Mouse (Mus musculus): ENCODE measurements around the gene Olfr611. TPM values are rescaled to one million over a fixed set of nuclear protein-coding genes. Genes with fewer than 3 reads are reported as not detected.

Gene Olfr611
- not detected in 2 replicates for polyA plus RNA-seq (2012; rRNA removed)

DNA sequence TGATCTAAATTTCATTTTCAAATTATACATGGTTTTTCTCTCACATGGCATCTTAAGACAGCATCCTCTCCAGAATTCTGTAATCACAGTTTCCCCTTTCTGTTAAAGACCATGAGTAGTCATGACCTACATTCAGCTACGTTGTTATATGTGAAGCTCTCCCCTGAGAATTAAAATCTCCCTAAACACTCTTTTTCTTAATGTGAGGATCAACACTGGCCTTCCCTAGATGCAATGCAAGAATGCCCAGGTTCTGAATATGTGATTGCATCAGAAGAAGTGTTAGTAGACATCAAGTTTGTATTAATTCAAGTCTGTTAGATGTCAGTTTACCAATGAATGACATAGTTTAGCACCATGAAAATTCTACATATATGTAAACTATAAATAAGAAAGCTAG is at the start of gene Olfr611:
Gene Olfr611, minus strand, starts transcription at position 101 of the 400 bp plus-strand sequence.

DNA sequence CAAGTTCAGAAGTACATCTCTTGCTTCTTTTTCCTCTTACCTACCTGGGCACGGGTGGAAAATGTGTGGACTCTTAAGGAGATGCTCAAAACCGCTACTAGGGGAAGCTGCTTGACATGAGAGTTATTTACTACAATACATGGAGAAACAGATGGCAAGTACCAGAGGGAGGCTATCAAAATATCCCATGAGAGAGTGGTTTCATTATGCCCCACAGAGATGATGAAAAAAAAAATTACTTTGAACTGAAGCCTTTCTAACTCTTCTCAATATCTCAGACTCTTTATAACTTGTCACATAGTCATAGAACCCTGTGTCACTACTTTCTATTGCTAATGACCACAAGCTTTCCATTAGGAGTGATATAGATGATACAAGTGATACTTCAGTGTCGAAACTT is 48.4 kb upstream of the Olfr611 start, which contains the start of gene Olfr616:
Gene Olfr616, minus strand, starts transcription at position 101 of the 400 bp plus-strand sequence.

DNA sequence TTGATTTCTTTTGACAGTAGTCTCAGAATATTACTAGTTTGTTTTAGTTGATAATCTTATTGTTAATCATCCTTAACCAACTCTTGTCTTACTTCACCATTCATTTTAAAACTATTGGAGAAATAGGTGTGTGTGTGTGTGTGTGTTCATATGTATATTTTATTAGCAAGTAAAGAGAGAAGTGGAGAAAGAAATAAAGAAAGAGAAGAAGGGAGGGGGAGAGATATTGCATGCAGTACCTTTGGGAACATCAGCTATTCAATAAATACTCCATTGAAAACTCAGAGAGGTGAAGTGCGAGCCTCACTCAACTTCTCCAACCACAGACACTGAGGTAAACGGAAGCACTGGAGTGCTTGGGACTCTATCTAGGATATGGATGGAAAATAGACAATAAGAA is 35.1 kb upstream of the Olfr611 start, which contains the start of gene Olfr615:
Gene Olfr615, plus strand, starts transcription at position 301 of the 400 bp plus-strand sequence.

DNA sequence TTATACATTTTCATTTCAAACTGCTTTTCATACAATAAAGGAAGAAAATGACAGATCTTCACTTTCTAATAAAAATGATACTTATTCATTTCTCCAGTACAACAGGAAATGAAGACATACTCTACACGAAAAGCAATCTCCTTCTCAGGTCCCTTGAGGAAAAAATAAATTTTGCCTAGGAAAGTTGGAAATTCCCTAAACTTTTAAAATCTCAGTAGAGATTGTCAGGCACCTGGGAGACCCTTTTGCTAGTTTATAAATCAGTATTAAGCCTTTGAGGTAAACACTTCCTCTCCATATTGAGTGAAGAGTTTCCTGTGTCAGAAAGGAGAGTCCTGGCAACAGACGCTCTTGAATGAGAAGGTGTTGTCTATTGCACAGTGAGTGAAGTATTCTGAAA is 27.1 kb upstream of the Olfr611 start, which contains the start of gene Olfr613:
Gene Olfr613, plus strand, starts transcription at position 301 of the 400 bp plus-strand sequence.

DNA sequence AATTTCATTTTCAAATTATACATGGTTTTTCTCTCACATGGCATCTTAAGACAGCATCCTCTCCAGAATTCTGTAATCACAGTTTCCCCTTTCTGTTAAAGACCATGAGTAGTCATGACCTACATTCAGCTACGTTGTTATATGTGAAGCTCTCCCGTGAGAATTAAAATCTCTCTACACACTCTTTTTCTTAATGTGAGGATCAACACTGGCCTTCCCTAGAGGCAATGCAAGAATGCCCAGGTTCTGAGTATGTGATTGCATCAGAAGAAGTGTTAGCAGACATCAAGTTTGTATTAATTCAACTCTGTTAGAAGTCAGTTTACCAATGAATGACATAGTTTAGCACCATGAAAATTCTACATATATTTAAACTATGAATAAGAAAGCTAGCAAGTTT is 22.0 kb upstream of the Olfr611 start, which contains the start of gene Olfr612:
Gene Olfr612, minus strand, starts transcription at position 101 of the 400 bp plus-strand sequence.

DNA sequence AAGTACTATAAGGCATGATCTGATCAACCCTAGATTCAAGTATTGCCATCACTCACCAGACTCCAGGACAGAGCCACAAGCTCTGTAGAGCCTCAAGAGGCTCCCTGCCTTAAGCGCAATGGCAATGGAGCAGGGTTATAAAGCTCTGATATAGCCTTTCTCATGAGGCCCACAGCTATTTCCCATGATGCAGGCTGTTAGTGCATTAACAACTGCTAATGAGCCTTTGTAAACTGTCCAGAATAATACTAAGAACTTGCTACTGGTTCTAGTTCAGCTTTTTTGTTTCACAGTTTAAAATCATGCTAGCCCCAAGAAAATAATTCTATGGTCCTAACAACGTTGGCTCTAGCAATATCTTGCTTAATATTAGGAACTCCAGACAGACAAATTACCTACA is 8.6 kb downstream of the Olfr611 start, which contains the start of gene Olfr610:
Gene Olfr610, minus strand, starts transcription at position 101 of the 400 bp plus-strand sequence.

DNA sequence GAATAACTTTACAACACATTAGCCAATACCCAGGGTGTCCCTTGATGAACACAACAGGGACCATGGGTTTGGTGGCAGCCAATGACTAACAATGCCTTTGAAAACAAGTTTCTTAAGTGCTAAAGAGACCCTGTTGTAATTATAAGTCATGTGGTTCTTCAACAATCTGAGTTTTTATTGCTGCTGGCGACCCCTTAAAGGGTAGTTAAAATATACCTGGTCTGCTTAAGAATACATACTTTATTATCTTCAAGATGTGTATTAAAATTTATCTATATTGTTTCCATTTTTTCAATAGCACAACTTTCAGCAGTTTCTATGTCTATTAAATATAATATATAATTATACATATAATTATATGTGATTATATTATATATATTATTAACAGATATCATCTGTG is 22.7 kb downstream of the Olfr611 start, which contains the start of gene Olfr609:
Gene Olfr609, minus strand, starts transcription at position 101 of the 400 bp plus-strand sequence.

DNA sequence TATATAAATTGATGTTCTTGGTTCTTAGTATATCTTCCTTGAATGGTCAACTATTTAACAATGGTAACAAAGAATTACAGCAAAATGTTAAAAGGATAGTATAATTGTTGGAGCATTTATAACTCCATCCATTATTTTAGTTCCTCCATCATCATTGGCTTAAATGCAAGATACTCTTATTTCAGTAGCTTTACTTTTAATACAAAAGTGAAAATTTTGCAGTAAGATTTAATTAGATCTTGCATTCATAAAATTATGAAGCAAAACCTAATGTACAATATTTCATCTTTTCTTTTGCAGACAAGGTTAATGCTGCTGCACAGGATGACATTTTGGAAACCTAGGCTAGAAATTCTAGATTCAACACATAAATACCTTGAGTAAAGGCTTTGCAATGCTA is 51.1 kb downstream of the Olfr611 start, which contains the start of gene Olfr608:
Gene Olfr608, plus strand, starts transcription at position 301 of the 400 bp plus-strand sequence.

Other genes with a start within 250 kb of the Olfr611 start
- not detected in 2 replicates for gene Olfr596, start 215.2 kb downstream of the Olfr611 start, polyA plus RNA-seq (2012; rRNA removed)
- gene Olfr597, start 204.5 kb downstream of the Olfr611 start, polyA plus RNA-seq (2012; rRNA removed) = not detected in 2 replicates
- not detected in 2 replicates for gene Olfr598, start 197.3 kb downstream of the Olfr611 start, polyA plus RNA-seq (2012; rRNA removed)
- not detected in 2 replicates for gene Olfr599, start 184.9 kb downstream of the Olfr611 start, polyA plus RNA-seq (2012; rRNA removed)
- gene Olfr600, start 171.2 kb downstream of the Olfr611 start, polyA plus RNA-seq (2012; rRNA removed) = not detected in 2 replicates
- gene Olfr601, start 158.2 kb downstream of the Olfr611 start, polyA plus RNA-seq (2012; rRNA removed) = not detected in 2 replicates
- gene Olfr603, start 134.7 kb downstream of the Olfr611 start, polyA plus RNA-seq (2012; rRNA removed) = not detected in 2 replicates
- gene Usp17lc, start 105.8 kb downstream of the Olfr611 start, polyA plus RNA-seq (2012; rRNA removed) = not detected in 2 replicates
- gene Olfr605, start 75.4 kb downstream of the Olfr611 start, polyA plus RNA-seq (2012; rRNA removed) = not detected in 2 replicates
- gene Olfr606, start 71.8 kb downstream of the Olfr611 start, polyA plus RNA-seq (2012; rRNA removed) = not detected in 2 replicates
- gene Olfr607, start 56.7 kb downstream of the Olfr611 start, polyA plus RNA-seq (2012; rRNA removed) = not detected in 2 replicates
- not detected in 2 replicates for gene Olfr608, start 51.0 kb downstream of the Olfr611 start, polyA plus RNA-seq (2012; rRNA removed)
- not detected in 2 replicates for gene Olfr609, start 22.8 kb downstream of the Olfr611 start, polyA plus RNA-seq (2012; rRNA removed)
- not detected in 2 replicates for gene Olfr610, start 8.7 kb downstream of the Olfr611 start, polyA plus RNA-seq (2012; rRNA removed)
- not detected in 2 replicates for gene Olfr612, start 21.9 kb upstream of the Olfr611 start, polyA plus RNA-seq (2012; rRNA removed)
- gene Olfr613, start 27.2 kb upstream of the Olfr611 start, polyA plus RNA-seq (2012; rRNA removed) = not detected in 2 replicates
- not detected in 2 replicates for gene Olfr615, start 35.2 kb upstream of the Olfr611 start, polyA plus RNA-seq (2012; rRNA removed)
- not detected in 2 replicates for gene Olfr616, start 48.3 kb upstream of the Olfr611 start, polyA plus RNA-seq (2012; rRNA removed)
- not detected in 2 replicates for gene Olfr617, start 52.2 kb upstream of the Olfr611 start, polyA plus RNA-seq (2012; rRNA removed)
- gene Olfr618, start 69.3 kb upstream of the Olfr611 start, polyA plus RNA-seq (2012; rRNA removed) = not detected in 2 replicates
- gene Olfr619, start 79.7 kb upstream of the Olfr611 start, polyA plus RNA-seq (2012; rRNA removed) = not detected in 2 replicates
- not detected in 2 replicates for gene Olfr620, start 91.7 kb upstream of the Olfr611 start, polyA plus RNA-seq (2012; rRNA removed)
- 0.02 TPM in 1 of 2 replicates, not detected in the other for gene Olfr622, start 121.9 kb upstream of the Olfr611 start, polyA plus RNA-seq (2012; rRNA removed)
- gene Olfr623, start 142.9 kb upstream of the Olfr611 start, polyA plus RNA-seq (2012; rRNA removed) = not detected in 2 replicates
- gene Olfr624, start 150.3 kb upstream of the Olfr611 start, polyA plus RNA-seq (2012; rRNA removed) = under 0.01 TPM in 2 replicates
- gene Olfr625-ps1, start 161.9 kb upstream of the Olfr611 start, polyA plus RNA-seq (2012; rRNA removed) = not detected in 2 replicates
- gene Olfr243, start 193.8 kb upstream of the Olfr611 start, polyA plus RNA-seq (2012; rRNA removed) = not detected in 2 replicates
- gene Olfr628, start 209.5 kb upstream of the Olfr611 start, polyA plus RNA-seq (2012; rRNA removed) = not detected in 2 replicates
- gene Olfr629, start 224.1 kb upstream of the Olfr611 start, polyA plus RNA-seq (2012; rRNA removed) = 0.06 and 0.08 TPM in 2 replicates
- 0.03 TPM in 2 replicates for gene Olfr630, start 236.5 kb upstream of the Olfr611 start, polyA plus RNA-seq (2012; rRNA removed)